Mouse (Mus musculus): ENCODE measurements around the gene Adamts9. TPM values are rescaled to one million over a fixed set of nuclear protein-coding genes. Genes with fewer than 3 reads are reported as not detected.

Adamts9 gene
- polyA plus RNA-seq, 1 experiment from 2014 or later: 6.4 TPM

- Histone ChIP-seq H3K27ac (ENCODE audit: poor library complexity, severe bottlenecking) (no peak overlapping the region), H3K27me3 (replicated peaks) (no peaks in the 10 kb centered on the region), H3K4me3 (no peak overlapping the region), H3K4me2 (no peak overlapping the region), H3K9me3 (replicated peaks) (no peaks in the 10 kb centered on the region), H3K4me1 (replicated peaks) (peaks cover 38% of the 10 kb centered on the region), H3K36me3 (peaks cover 20% of the 10 kb centered on the region), H3K9ac (no peak overlapping the region)
- no peak for ATAC-seq (ENCODE audit: insufficient number of reproducible peaks, low FRiP score)
- WGBS: 84% methylated on average over 3 of the region's 3 CpGs
These were observed 133.5 kb downstream of the Adamts9 start for GRCm38 (mm10) chr6:92809818-92810217.

GRCm38 (mm10) chr6:92804254-92804971 is 138.9 kb downstream of the Adamts9 start:
- Histone ChIP-seq H3K27me3 (replicated peaks) (no peaks in the 10 kb centered on the region), H3K4me1 (replicated peaks) (peaks cover 36% of the 10 kb centered on the region), H3K9me3 (replicated peaks) (no peaks in the 10 kb centered on the region), H3K27ac (ENCODE audit: poor library complexity, severe bottlenecking) (no peak overlapping the region), H3K4me3 (no peak overlapping the region), H3K9ac (no peak overlapping the region), H3K4me2 (no peak overlapping the region), H3K36me3 (peaks cover 14% of the 10 kb centered on the region)
- no peak for ATAC-seq (ENCODE audit: insufficient number of reproducible peaks, low FRiP score)
- 77% methylated on average over 3 of the region's 3 CpGs for WGBS

- H3K4me3 ChIP-seq: no peak overlapping the region
- no peak overlapping the region for H3K4me2 ChIP-seq
- peak overlapping the region; percentile 9; the same call in 1 of the 2 replicates for H3K27ac ChIP-seq (ENCODE audit: poor library complexity, severe bottlenecking)
- no peaks in the 10 kb centered on the region for H3K9me3 ChIP-seq (replicated peaks)
- H3K27me3 ChIP-seq (replicated peaks): no peaks in the 10 kb centered on the region
- H3K4me1 ChIP-seq (replicated peaks): peaks cover 29% of the 10 kb centered on the region
- peaks cover 17% of the 10 kb centered on the region for H3K36me3 ChIP-seq
- 44% methylated on average over 6 of the region's 6 CpGs for WGBS
- no peak for ATAC-seq (ENCODE audit: insufficient number of reproducible peaks, low FRiP score)
- no peak overlapping the region for H3K9ac ChIP-seq
These were observed 140.1 kb downstream of the Adamts9 start for GRCm38 (mm10) chr6:92803213-92803612.

- Histone ChIP-seq H3K9me3 (replicated peaks) (no peaks in the 10 kb centered on the region), H3K36me3 (peaks cover 23% of the 10 kb centered on the region), H3K4me3 (no peak overlapping the region), H3K4me2 (no peak overlapping the region), H3K4me1 (replicated peaks) (peaks cover 21% of the 10 kb centered on the region), H3K9ac (no peak overlapping the region), H3K27me3 (replicated peaks) (no peaks in the 10 kb centered on the region), H3K27ac (ENCODE audit: poor library complexity, severe bottlenecking) (no peak overlapping the region)
- ATAC-seq (ENCODE audit: insufficient number of reproducible peaks, low FRiP score): no peak
- 87% methylated on average over 11 of the region's 11 CpGs for WGBS
These were observed 140.9 kb downstream of the Adamts9 start for GRCm38 (mm10) chr6:92802421-92802820.

GRCm38 (mm10) chr6:92801462-92801861 is 141.8 kb downstream of the Adamts9 start:
- Histone ChIP-seq H3K9me3 (replicated peaks) (no peaks in the 10 kb centered on the region), H3K4me1 (replicated peaks) (peaks cover 16% of the 10 kb centered on the region), H3K27ac (ENCODE audit: poor library complexity, severe bottlenecking) (no peak overlapping the region), H3K4me2 (no peak overlapping the region), H3K27me3 (replicated peaks) (no peaks in the 10 kb centered on the region), H3K9ac (no peak overlapping the region), H3K4me3 (no peak overlapping the region), H3K36me3 (peaks cover 29% of the 10 kb centered on the region)
- 85% methylated on average over 2 of the region's 2 CpGs for WGBS
- ATAC-seq (ENCODE audit: insufficient number of reproducible peaks, low FRiP score): no peak

GRCm38 (mm10) chr6:92793804-92794203 is 149.5 kb downstream of the Adamts9 start:
- Histone ChIP-seq H3K4me3 (no peak overlapping the region), H3K9me3 (replicated peaks) (no peaks in the 10 kb centered on the region), H3K27ac (ENCODE audit: poor library complexity, severe bottlenecking) (no peak overlapping the region), H3K4me2 (no peak overlapping the region), H3K9ac (no peak overlapping the region), H3K36me3 (peaks cover 49% of the 10 kb centered on the region), H3K4me1 (replicated peaks) (no peaks in the 10 kb centered on the region), H3K27me3 (replicated peaks) (no peaks in the 10 kb centered on the region)
- WGBS: 74% methylated on average over 6 of the region's 6 CpGs
- no peak for ATAC-seq (ENCODE audit: insufficient number of reproducible peaks, low FRiP score)

GRCm38 (mm10) chr6:92787376-92787712 is 155.9 kb downstream of the Adamts9 start:
- peak; percentile 37; the same call in 1 of the 2 replicates for ATAC-seq (ENCODE audit: insufficient number of reproducible peaks, low FRiP score)
- H3K9me3 ChIP-seq (replicated peaks): no peaks in the 10 kb centered on the region
- H3K36me3 ChIP-seq: peaks cover 16% of the 10 kb centered on the region; the same call in 1 of the 2 replicates
- WGBS: under 1% methylated on average over 11 of the region's 12 CpGs
- no peaks in the 10 kb centered on the region; the same call in 1 of the 2 replicates for H3K4me1 ChIP-seq (replicated peaks)
- H3K27me3 ChIP-seq (replicated peaks): 0 out of 2 replicates have a peak, but pooled peaks cover 11% of the 10 kb centered on the region
- peak overlapping the region; percentile 38 for H3K4me3 ChIP-seq
- H3K9ac ChIP-seq: peak overlapping the region; percentile 61
- H3K27ac ChIP-seq (ENCODE audit: poor library complexity, severe bottlenecking): no peak overlapping the region
- peak overlapping the region; percentile 65 for H3K4me2 ChIP-seq

GRCm38 (mm10) chr6:92786701-92787375 is 156.5 kb downstream of the Adamts9 start:
- Histone ChIP-seq H3K9ac (peak overlapping the region; percentile 61), H3K27me3 (replicated peaks) (0 out of 2 replicates have a peak, but pooled peaks cover 11% of the 10 kb centered on the region), H3K4me1 (replicated peaks) (no peaks in the 10 kb centered on the region; the same call in 1 of the 2 replicates), H3K4me3 (peak overlapping the region; percentile 38), H3K9me3 (replicated peaks) (no peaks in the 10 kb centered on the region), H3K27ac (ENCODE audit: poor library complexity, severe bottlenecking) (no peak overlapping the region), H3K4me2 (peak overlapping the region; percentile 65), H3K36me3 (peaks cover 15% of the 10 kb centered on the region; the same call in 1 of the 2 replicates)
- peak; percentile 19; the same call in 1 of the 2 replicates for ATAC-seq (ENCODE audit: insufficient number of reproducible peaks, low FRiP score)
- WGBS: 16% methylated on average over 20 of the region's 20 CpGs

GRCm38 (mm10) chr6:92784782-92785181 is 158.5 kb downstream of the Adamts9 start:
- Histone ChIP-seq H3K4me1 (replicated peaks) (peaks cover 1% of the 10 kb centered on the region), H3K4me3 (no peak overlapping the region), H3K9me3 (replicated peaks) (no peaks in the 10 kb centered on the region), H3K4me2 (no peak overlapping the region), H3K27ac (ENCODE audit: poor library complexity, severe bottlenecking) (no peak overlapping the region), H3K36me3 (peaks cover 8% of the 10 kb centered on the region; the same call in 1 of the 2 replicates), H3K27me3 (replicated peaks) (0 out of 2 replicates have a peak, but pooled peaks cover 11% of the 10 kb centered on the region), H3K9ac (no peak overlapping the region)
- no peak for ATAC-seq (ENCODE audit: insufficient number of reproducible peaks, low FRiP score)
- WGBS: 25% methylated on average over 7 of the region's 7 CpGs

- Histone ChIP-seq H3K9ac (no peak overlapping the region), H3K27ac (ENCODE audit: poor library complexity, severe bottlenecking) (no peak overlapping the region), H3K4me3 (no peak overlapping the region), H3K27me3 (replicated peaks) (0 out of 2 replicates have a peak, but pooled peaks cover 9% of the 10 kb centered on the region), H3K9me3 (replicated peaks) (no peaks in the 10 kb centered on the region), H3K4me1 (replicated peaks) (peaks cover 7% of the 10 kb centered on the region), H3K36me3 (peaks cover 7% of the 10 kb centered on the region; the same call in 1 of the 2 replicates), H3K4me2 (no peak overlapping the region)
- no peak for ATAC-seq (ENCODE audit: insufficient number of reproducible peaks, low FRiP score)
- 83% methylated on average over 6 of the region's 6 CpGs for WGBS
These were observed 161.8 kb downstream of the Adamts9 start for GRCm38 (mm10) chr6:92781446-92781845.

GRCm38 (mm10) chr6:92779935-92780205 is 163.4 kb downstream of the Adamts9 start:
- Histone ChIP-seq H3K36me3 (peaks cover 12% of the 10 kb centered on the region; the same call in 1 of the 2 replicates), H3K4me1 (replicated peaks) (peaks cover 7% of the 10 kb centered on the region), H3K27ac (ENCODE audit: poor library complexity, severe bottlenecking) (no peak overlapping the region), H3K27me3 (replicated peaks) (no peaks in the 10 kb centered on the region), H3K9me3 (replicated peaks) (no peaks in the 10 kb centered on the region), H3K4me3 (no peak overlapping the region), H3K4me2 (no peak overlapping the region), H3K9ac (no peak overlapping the region)
- WGBS: 50% methylated on average over 5 of the region's 5 CpGs
- no peak for ATAC-seq (ENCODE audit: insufficient number of reproducible peaks, low FRiP score)

All from heart, embryonic 12.5 days (tissue).